Mouse (Mus musculus) megakaryocyte progenitor cell, adult 5-6 weeks (primary cell): ENCODE data around the gene Adamtsl5. TPM values are rescaled to one million over a fixed set of nuclear protein-coding genes. Genes with fewer than 3 reads are reported as not detected.

ENCODE experiments used
- ATAC-seq: replicated peaks from 2 replicates; pipeline ENCODE4 v1.8.0; 2016; ENCODE audit warnings: mild to moderate bottlenecking, moderate TSS enrichment, inconsistent platforms; ENCODE audit not compliant: poor library complexity
- total RNA-seq, 2 experiments: library from RNA; stranded (forward) in 1 of 2; stranded (reverse) in 1 of 2; fragments of 157-497, 149-512 nt in 1 of 2; fragments of 200-1000 nt in 1 of 2; gene quantifications; 2 replicates each; pipeline versions ENCODE4 v1.2.3 to v1.2.4; 2015 to 2017

Gene Adamtsl5
- total RNA-seq (2015) (0.15 and 0.25 TPM in 2 replicates), total RNA-seq (2017) (0.20 and 0.46 TPM in 2 replicates)

DNA sequence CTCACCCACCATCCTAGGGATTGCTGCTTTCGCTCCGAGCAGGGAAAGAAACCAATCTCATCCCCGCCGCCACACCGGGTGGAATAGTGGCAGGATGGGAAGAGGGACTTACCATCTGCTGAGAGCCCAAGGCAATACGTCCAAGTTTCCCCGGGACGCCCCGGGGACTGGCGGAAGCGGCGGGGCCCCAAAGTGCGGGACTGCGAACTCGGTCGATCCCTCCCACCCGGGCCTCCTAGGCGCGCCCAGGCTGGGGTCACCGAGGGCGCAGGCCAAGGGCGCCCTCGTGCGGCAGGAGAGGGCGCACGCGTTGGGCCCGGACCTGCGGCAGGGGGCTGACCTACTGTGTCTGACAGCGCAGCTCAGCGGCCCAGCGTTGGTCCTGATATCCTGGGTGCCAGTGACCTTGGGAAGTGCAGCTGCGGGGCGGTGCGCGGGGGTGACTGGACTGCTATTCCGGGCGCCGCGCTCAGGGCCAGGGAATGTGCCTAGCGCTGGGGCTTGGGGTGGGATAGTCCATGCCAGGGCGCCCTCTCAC lies at the start of gene Adamtsl5:
Gene Adamtsl5 (minus strand): TSS at position 169 of the 538 bp plus-strand sequence.
- ATAC-seq: peak; percentile 36

DNA sequence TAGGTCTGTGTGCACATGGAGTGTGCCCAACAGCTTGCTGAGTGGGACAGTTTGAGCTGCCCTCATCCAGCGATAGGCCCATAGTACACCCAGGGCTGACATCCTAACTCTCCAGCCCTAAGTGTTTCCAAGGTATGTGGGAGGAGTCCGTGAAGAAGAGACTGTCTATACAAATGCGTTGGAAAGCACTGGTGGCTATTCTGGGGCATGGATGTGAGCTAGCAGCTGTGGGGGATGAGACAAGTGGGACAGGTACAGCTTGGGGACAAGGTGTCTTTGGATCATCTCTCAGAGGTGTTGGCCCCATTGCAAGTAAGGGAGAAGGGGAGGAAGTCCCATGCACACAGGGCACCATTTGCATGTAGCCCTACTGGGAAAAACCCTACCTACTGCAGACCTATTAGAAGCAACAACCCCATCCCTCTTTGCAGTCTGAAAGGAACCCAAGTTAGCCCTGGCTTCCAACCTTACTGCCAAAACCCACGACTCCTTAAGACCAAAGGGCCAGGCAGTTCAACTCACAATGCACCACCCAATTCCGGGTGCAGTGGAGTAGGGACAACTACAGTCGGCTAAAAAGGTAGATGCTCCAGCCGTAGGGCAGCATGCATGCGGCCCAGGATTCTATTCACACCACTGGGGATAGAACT lies 49.4 kb upstream of the Adamtsl5 start:
- no peak for ATAC-seq

DNA sequence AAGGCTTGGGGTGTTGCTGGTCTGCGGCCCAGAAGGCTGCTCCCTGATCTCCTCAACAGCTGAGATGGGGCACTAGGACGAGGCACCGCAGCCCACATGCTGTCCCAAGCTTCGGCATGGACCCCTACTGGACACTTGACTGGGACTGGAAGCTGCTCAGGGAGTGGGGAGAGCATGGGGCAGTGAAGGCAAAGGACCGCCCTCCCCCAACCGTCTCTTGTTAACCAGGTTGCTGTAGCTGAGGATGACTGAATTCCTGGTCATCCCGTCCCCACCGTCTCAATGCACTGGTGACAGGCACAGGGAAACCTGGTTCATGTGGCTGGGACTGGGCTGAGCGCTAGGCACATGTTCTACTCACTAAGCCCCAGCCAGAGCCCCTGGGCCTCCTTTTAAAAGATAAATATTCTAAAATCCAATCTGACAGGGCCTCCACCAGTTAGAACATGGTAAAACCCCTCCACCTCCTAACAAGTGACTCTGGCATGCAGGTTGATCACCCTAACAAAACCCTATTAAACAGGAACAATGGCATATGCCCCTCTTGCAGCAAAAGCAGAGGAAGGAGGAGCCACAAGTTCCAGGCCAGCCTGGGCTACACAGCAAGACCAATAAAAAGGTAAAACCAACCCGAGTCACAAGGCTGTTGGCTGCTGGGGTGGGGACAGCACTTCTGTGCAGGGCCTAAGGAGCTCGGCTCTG lies 48.8 kb upstream of the Adamtsl5 start:
- no peak for ATAC-seq

DNA sequence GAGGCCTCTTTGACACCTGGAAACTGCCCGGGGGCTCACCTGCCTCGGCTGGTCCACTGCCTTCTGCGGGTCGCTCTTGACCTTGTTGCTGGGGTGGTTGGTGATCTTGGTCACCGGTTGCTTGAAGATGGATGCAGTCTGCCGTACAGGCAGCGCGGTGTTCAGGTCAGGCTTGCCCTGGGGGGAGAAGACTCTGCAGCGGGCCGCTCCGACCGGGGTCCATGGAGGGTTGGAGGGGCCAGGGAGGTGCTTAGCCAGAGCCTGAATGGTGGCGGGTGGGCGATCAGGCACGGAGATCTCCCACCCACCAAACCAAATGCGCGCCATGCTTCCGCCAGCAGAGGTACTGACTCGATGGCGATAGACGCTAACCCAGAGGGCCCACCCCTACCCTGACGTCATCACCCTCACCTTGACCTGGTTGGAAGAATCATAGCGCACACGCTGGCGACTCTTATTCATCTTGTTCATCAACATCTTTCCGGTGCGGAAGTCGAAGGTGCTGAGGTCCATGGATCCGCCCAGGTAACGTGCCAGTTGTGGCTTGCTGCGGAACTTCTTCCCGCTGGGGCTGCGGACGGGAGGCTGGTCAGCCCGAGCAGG lies 46.9 kb upstream of the Adamtsl5 start:
- no peak for ATAC-seq

DNA sequence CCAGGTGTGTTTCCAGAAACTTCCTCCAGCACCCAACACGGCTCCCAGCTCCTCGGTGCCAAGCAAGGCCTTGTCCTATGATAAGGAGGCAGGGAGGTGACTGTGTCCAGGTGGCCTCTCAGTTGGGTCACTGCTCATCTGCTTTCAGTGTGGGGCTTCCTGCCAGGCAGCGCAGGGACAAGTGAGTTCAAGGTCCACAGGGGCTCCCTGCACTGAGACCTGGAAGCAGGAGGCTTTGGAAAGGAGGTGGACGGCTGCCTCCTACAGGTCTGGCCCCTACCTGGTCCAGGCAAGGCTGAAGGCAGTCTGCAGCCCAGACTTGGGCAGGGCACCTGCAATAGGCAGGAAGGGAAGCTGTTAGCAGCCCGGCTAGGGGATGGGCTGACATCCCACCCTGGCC lies 44.5 kb upstream of the Adamtsl5 start:
- ATAC-seq: no peak

DNA sequence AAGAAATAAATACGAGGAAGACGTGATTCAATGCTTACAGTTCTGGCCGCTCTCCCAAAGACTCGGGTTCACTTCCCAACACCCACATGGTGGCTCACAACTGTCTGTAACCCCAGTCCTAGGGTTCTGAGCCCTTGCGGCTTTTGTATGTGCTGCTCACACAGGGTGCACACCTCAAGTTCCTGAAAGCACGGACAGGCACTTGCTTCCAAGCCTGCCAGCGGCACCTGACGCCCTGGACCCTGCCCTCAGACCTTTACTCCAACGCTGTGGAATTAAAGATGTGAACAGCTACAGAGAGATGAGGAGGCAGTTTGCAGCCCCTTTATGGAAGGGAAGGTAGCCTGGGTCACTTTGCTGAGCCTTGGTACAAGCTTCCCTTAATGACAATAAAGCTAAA lies 42.5 kb upstream of the Adamtsl5 start:
- ATAC-seq: no peak

DNA sequence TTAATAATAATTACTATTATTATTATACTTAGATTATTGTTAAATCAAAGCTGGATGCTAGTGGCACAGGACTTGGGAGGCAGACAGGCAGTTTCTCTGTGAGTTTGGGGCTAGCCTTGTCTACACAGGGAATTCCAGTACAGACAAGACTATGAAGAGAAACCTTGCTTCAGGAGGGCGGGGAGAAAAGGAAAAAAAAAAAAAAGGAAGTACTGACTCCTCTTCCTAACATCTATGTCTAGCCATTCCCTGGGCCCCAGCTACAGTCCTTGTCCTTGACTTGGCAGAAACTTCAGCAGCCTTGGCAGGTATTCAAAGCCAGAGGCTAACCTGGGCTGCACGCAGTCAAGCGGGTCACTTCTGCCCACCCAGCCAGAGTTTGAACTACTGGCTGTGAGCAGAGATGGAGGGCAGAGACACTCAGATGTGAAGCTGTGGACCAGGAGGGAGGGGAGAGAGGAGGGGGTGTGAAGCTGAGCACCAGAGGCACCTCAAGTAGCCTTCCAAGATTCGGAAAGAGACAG lies 41.0 kb upstream of the Adamtsl5 start:
- ATAC-seq: no peak

DNA sequence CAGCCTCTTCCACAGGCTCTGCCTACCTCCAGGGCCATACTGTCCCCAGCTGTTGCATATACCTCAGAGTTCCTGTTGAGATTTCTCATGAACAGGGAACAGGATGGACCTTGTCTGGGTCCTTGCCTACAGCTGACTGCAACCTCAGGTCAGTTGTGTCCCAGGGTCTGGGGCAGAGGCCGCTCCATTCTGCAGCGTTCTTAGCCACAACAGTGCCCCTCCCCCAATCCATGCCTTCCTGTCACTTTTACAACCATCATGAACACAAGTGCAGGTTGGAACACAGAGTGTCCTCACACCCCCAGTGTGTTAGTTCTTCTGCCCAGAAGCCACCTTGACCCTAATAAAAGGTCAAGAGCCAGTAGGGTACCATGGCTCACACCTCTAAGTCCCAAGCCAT lies 40.5 kb upstream of the Adamtsl5 start:
- ATAC-seq: no peak

DNA sequence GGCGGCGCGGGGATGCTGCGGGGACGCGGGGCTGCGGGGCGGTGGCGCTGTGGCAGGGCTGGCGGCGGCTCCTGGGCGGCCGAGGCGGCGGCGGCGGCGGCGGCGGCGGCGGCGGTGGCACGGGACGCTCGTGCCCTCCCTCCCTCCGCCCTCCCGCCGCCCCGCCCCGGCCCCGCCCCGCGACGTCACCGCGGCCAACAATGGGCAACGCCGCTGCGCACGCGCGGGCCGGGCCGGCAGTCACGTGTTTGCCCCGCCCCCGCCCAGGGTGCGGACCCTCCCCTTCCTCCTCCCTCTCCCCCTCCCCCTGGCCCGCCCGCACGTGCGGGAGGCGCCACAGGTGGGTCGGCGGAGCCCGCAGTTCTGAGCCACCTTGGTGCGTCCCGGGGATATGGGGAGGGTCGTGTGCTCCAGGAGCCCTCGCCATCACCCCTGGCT lies 39.3 kb upstream of the Adamtsl5 start, which contains the start of gene Mex3d:
Gene Mex3d (minus strand): TSS at position 138 of the 438 bp plus-strand sequence.
- ATAC-seq: peak; percentile 18

DNA sequence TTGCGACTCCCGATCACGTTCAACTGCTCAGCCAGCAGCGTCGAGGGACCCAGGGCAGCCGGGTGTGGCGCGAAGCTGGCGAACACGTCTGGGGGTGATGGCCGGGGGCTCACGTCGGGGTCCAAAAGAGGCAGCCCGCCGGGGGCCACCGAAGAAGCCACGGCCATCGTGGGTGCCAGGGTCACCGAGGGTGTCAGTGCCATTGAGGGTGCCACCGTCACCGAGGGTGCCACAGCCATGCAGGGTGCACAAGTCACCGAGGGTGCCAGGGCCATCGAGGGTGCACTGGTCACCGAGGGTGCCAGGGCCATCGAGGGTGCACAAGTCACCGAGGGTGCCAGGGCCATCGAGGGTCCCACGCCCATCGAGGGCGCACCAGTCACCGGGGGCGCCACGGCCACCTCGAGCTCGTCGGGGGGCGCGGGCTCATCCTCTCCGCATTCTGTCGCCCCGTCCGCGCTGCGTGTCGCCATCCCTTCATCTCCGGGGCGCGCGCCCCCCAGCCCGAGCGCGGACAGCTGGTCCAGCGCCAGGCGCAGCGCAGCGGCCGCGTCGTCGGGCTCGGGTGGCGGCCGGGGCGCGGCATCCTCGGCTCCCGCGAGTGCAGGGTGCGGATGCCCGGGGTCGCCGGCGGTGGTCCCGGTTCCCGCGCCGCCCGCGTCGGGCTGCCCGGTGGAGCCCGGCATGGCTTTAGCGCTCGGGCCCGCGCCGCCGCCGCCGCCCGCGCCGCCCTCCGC lies 38.7 kb upstream of the Adamtsl5 start:
- ATAC-seq: no peak

DNA sequence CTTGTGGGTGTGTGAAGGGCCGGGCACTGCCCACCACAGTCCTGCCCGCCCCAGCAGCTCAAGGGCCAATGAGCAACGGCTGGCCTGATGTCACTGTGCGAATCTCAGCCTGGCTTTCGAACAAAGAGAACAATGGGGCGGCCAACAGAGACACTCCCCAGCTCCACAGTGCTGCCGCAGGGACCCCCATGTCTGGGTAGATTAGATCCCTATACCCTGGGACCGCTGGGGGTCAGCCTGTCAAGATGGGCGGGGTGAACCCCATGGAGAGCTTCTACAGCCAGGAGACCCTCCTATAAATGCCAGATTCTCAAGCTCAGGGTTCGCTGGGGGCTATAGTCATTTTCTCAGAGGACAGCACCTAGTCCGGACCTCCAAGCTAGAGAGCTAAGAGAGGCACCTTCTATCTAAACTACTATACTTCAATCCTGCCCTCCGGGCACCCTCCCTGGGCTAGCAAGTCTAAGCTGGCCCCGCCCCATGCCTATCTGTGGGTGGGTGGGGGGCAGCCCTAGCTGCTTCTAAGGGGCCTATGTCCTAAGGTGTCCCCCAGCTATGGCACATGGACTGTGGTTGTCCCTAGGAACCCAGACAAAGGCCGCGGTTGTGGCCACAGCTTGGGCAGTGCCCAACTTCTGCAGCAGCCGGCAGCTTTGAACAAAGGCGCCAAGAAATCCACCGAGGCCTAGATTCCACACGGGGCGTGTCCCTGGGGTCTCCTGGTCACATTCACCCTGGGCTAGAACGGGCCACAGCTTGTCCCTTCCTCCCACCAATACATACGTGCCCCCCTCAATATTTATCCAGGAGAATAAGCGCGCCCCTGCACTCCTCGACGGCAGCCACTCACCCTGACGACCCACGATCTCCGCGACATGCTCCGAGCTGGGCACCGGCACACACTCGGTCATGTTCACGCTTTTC lies 37.9 kb upstream of the Adamtsl5 start:
- no peak for ATAC-seq

DNA sequence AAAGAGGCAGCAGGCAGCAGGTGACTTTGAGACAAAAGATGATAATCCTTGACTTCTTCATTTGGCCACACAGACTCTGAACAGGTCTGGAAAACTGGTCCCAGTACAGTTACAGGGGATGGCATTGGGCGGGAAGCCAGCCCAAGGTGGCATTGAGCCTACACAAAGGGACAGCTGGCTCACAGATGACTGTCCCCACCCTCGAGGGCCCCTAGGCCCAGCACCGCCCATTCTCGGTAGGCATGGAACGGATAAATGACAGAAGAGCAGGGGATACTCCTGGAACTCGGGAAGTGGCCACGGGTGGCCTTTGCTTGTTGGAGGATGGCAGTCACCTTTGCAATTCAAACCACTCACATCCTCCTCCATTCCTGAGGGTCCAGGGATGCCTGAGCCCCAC lies 37.1 kb upstream of the Adamtsl5 start:
- no peak for ATAC-seq

DNA sequence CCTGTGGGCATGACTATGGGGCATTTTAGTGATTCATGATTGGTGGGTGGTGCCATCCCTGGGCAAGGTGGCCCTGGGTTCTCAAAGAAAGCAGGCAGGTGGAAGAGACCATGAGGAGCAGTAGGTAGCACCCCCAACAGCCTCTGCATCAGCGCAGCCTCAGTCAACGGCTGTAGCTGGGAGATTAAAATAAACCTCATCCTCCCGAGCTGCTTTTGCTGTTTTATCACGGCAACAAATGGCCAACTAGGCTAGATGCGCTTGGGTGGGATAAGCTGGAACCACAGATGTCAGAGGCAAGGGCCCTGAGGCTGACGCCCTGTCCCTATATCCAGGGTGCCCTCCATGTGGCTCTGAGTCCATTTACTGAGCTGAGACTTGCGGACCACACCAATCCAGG lies 36.5 kb upstream of the Adamtsl5 start:
- peak; percentile 71 for ATAC-seq

DNA sequence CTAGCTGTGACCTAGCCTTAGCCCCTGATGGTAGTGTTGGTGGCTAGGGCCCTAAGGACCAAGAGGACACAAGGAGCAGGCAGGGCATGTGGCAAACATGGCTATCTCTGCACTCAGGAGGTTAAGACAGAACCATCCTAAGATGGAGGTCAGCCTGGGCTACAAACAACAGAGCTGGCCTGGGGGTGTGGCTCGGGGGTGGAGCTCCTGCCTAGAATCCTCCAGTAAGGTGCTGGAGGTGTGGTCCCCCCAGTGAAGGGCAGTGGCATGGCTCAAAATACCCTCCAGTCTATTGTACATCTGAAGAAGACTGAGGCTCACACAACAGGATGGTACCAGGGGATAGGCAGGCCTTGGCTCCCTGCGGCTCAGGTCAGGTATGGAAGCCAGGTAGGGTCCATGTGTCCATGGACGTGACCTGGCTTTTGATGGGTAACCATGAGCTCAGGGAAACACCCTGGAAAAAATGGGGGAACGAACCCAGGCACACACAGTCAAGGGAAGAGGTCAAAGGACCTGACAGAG lies 36.0 kb upstream of the Adamtsl5 start:
- ATAC-seq: no peak

DNA sequence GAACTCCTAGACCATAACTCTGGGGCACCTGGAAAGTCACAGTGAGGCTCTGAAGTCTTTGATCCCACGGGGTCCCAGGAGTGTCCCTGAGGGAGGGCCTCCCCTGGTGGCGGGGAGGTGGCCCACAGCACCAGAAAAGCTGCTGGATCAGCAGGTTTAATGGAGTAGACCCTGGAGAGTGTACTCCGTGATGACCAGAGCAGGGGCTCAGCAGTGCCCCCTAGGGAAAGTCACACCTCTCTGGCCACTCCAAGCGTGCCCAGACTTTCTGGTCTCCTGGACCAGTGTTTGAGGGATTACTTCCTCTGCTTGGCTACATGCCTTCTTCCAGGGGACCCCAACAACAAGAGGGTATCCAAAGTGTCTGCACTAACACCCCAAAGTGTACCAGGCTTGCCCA lies 35.2 kb upstream of the Adamtsl5 start:
- ATAC-seq: no peak

DNA sequence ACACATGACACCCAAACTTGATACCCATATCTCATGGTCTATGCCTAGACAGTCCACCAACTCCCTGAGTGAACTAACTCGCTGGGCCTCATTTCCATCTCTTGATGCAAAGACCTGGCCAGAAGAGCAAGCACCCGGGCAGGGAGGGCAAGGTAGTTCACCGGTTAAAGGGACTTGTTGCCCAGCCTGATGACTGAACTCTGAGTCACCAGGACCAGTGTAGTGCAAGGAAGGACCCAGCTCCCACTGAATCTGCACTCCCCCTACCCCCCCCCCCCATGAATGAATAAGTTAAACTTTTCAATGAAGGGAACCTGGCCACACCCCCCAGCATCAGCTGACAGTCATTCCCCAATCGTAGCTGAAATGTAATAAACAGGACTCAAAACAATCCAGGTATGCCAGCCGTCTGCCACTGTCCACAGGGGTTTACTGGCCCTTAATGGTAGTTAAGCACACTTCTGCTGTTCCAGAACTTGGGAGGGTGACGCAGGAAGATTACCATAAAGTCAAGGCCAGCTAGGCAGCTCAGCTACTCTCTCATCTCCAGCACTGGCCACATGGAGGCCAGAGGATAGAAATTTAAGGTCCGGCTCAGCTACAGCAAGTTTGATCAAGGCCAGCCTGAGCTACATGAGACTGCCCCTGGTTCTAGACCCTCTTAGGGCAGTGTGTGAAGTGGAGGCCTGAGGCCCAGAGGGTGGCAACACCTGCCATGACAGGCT lies 34.6 kb upstream of the Adamtsl5 start:
- ATAC-seq: no peak

DNA sequence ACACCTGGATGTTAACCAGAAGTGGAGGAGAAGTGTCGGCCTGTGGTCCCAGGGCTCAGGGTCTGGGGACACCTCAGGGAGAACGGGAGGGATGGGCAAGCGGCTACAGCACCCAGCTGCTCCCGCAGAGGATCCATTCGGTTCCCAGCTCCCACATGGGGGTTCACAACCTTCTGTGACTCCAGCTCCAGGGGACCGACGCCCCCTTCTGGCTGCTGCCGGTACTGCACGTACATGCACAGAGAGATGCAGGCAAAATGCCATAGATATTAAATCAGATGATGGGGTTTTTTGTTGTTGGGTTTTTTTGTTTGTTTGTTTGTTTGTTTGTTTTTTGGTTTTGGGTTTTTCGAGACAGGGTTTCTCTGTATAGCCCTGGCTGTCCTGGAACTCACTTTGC lies 29.5 kb upstream of the Adamtsl5 start:
- ATAC-seq: no peak

DNA sequence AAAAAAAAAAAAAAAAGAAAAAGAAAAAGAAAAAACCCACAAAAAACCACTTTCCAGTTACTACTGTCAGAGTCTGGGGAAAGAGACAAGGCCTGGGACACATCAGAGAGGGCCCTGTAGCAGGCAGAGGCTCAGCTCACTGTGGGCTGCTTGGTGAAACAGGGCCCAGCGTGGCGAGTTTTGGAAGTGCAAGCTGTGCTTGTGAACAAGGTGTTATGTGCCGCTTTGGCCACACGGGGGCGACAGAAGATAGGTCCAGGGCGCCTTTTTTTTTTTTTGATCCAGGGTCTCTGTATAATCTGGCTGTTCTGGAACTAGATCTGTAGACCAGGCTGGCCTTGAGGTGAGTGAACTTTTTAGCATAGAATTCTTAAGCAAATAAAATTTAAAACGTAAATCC lies 27.9 kb upstream of the Adamtsl5 start:
- peak; percentile 95 for ATAC-seq

DNA sequence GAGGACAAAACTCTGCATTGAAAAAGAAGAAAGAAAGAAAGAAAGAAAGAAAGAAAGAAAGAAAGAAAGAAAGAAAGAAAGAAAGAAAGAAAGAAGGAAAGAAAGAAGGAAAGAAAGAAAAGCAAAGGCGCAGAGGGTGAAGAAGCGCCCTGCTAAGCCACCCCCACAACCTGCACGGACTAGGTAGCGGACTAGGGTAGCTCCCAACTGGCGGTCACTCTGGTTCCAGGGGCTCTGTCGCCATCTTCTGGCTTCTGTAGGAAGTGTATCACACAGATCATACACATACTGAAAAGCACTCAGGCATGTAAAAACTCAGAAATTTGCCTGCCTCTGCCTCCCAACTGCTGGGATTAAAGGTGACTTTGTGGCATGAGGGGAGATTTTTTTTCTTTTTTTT lies 25.9 kb upstream of the Adamtsl5 start:
- ATAC-seq: peak; percentile 80
